Mouse (Mus musculus) common myeloid progenitor, adult 5-6 weeks (primary cell): ENCODE measurements at regions not wholly inside any gene's neighbourhood (a gene's known extent, or its start where the extent isn't known, plus 50 kb on each side); places are given as distances from the start of the nearest gene placed in this dataset.

Source experiments
- ATAC-seq: replicated peaks from 2 replicates; pipeline ENCODE4 v1.8.0; 2016; ENCODE audit warnings: low read depth, mild to moderate bottlenecking, moderate TSS enrichment, inconsistent platforms; ENCODE audit not compliant: poor library complexity, severe bottlenecking

- ATAC-seq: no peak
Observed at GRCm38 (mm10) chr16:72152920-72153319, 155.2 kb upstream of the Robo1 start.

GRCm38 (mm10) chr16:72157913-72158312 lies 150.2 kb upstream of the Robo1 start:
- ATAC-seq: no peak

GRCm38 (mm10) chr16:72159411-72159810 lies 148.7 kb upstream of the Robo1 start:
- ATAC-seq: no peak

GRCm38 (mm10) chr16:72175727-72176126 lies 132.4 kb upstream of the Robo1 start:
- ATAC-seq: no peak

GRCm38 (mm10) chr16:72194320-72194719 lies 113.8 kb upstream of the Robo1 start:
- ATAC-seq: no peak

DNA sequence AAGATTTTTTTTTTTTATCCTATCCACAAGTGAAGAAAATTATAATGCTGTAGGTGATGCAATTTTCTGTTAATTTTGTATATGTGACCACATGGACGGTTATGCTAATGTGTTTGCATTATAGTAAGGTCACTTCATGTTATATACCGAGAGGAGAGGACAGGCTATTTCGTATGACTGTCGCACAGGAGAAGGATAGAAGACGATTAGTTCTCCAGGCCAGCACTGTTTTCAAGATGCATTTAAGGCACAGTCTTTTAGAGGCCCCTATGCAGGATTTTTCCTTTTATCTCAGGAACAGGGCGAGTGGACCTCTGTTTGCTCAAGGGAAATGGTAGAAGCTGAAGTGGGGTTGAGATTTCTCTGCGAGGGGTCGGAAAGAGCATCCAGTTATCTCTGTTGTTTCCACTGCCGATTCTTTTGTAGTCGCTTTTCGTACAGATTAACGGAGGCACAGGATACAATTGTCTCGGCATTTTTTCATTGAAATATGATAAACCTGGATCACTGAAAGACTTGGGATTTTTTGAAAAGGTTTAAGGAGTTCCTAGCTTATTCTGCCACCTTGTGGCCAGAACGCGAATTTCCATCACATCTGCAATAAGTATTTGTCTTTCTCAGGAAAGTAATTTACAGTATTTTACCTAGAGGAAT lies 92.6 kb upstream of the Robo1 start:
- ATAC-seq: peak; percentile 54; the same call in 1 of the 2 replicates

DNA sequence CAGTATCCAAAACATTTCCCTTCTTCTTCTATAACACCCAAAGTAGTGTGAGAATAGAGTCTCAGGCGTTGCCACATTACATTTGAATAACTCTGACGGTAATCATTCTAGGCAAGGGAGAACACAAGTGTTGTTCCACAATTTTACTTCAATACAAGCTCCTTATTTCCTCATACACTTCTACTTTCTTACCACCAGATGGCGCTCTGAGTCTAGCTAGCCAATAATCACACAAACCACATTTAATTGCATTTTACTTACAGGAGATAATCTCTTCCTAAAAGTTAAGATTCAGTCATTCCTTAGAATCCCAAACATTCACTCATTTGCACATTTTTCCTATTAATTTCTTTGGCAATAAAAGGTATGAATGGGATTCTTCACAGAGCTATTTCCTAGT lies 90.1 kb upstream of the Robo1 start:
- ATAC-seq: peak; percentile 88

- no peak for ATAC-seq
Observed at GRCm38 (mm10) chr16:72221912-72222502, 86.1 kb upstream of the Robo1 start.

- ATAC-seq: no peak
Observed at GRCm38 (mm10) chr16:72223860-72224259, 84.2 kb upstream of the Robo1 start.

DNA sequence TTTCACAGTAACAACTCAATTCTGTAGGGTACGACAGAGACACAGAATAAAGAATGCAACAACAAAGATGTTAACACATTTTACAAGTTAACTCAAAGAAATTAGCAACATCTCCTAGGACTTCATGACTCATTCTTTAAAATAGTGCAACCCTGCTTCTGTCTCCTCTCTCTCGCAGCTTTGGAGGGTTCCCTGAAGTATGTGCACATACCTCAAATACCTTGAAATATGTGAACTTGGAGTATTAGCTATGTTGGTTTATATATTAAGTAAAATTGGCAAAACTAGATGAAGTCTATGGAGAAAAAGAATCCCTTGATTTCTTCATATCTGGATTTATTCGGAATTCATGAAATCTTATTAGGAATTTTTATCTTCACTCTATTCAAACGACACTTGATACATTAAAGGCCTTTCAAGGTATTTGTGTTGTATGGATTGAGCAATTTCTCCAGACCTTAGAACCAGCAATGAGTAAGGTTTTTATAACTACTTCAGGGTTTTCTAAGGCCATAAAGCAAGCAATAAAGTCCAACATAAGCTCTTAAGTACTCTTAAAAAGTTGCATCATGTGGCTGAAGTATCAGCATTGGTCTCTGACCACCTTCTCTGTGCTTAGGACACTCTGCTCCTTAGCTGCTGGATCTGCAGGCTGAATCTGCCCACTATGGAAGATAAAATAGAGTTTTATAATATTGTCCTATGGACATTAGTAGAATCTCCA lies 82.8 kb upstream of the Robo1 start:
- ATAC-seq: no peak

GRCm38 (mm10) chr16:72234366-72234765 lies 73.7 kb upstream of the Robo1 start:
- ATAC-seq: no peak

DNA sequence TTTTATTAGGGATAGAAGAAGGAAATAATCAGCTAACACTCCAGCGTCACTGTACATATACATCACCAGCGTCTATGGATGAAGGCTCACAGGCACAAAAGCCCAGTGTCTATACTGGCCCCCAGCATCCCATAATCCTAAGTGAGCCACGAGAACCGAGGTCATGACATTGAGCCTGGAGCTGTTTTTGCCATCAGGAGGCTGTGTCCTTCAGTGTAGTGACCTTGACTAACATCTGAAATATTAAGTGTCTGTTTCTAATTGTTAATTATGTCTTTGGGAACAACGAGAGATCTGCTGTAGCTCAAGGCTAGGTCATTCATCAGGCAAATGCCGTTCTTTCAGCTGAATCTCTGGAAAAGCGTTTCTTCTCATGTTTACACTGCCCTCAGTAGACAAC lies 68.5 kb upstream of the Robo1 start:
- ATAC-seq: no peak

DNA sequence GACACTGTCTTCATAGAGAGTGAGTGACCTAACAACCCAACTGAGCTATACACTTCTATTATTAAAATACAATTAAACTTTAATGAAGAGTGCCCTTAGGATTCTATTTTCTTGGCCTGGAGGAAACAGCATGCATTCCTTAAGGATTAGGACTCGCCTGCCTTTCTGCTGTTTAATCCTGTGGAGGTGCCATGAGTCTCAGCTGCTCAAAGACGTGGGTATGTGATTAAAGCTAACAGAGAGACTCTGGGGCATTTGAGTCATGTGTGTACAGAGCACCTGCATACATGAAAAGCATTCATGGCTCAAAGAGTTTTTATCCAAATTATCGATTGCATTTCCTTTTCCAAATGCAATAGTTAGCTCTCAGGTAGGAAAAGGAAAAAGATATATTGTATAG lies 51.7 kb upstream of the Robo1 start:
- ATAC-seq: no peak
